Mouse (Mus musculus) embryonic facial prominence, embryonic 11.5 days (tissue): Measurements from ENCODE around the gene Hexdc. TPM values are rescaled to one million over a fixed set of nuclear protein-coding genes. Genes with fewer than 3 reads are reported as not detected.

Experiments
- ATAC-seq: fragments of 200-750 bp; cut with Nextera tagmentation; replicated peaks from 2 replicates; pipeline ENCODE4 v1.8.0; 2017; ENCODE audit warnings: low read depth; ENCODE audit not compliant: insufficient number of reproducible peaks, low FRiP score, low TSS enrichment
- DNase-seq: peaks from one replicate; pipeline ENCODE4 v3.0.0-alpha.2; 2015; ENCODE audit warnings: low spot score
- H3K27ac ChIP-seq: fragments of 300-500 bp; sonication (generic); replicated peaks from 2 replicates; pipeline ENCODE4 v1.5.1; 2014; ENCODE audit warnings: mild to moderate bottlenecking, low read depth, low read length, control low read depth
- H3K27me3 ChIP-seq: fragments of 300-500 bp; sonication (generic); 2 replicates; pipeline ENCODE4 v1.6.1; 2014; ENCODE audit warnings: mild to moderate bottlenecking, low read length, moderate library complexity, mixed read lengths; ENCODE audit not compliant: control insufficient read depth, insufficient read depth
- H3K36me3 ChIP-seq: fragments of 300-500 bp; sonication (generic); replicated peaks from 2 replicates; pipeline ENCODE4 v1.6.1; 2014; ENCODE audit warnings: low read depth, mild to moderate bottlenecking, low read length, moderate library complexity, mixed read lengths; ENCODE audit not compliant: control insufficient read depth, insufficient read depth
- H3K4me1 ChIP-seq: fragments of 300-500 bp; sonication (generic); 2 replicates; pipeline ENCODE4 v1.6.1; 2014; ENCODE audit warnings: low read length, mixed read lengths; ENCODE audit not compliant: control insufficient read depth, insufficient read depth
- H3K4me2 ChIP-seq: fragments of 300-500 bp; sonication (generic); 2 replicates; pipeline ENCODE4 v1.6.1; 2014; ENCODE audit warnings: low read depth, mild to moderate bottlenecking, control low read depth, low read length, moderate library complexity
- H3K4me3 ChIP-seq: fragments of 300-500 bp; sonication (generic); 2 replicates; pipeline ENCODE4 v1.5.1; 2014; ENCODE audit warnings: low read depth, low read length, control low read depth
- H3K9ac ChIP-seq: fragments of 300-500 bp; sonication (generic); replicated peaks from 2 replicates; pipeline ENCODE4 v1.6.1; 2014; ENCODE audit warnings: mild to moderate bottlenecking, control low read depth, low read length
- H3K9me3 ChIP-seq: fragments of 300-500 bp; sonication (generic); replicated peaks from 2 replicates; pipeline ENCODE4 v1.6.1; 2016; ENCODE audit warnings: mild to moderate bottlenecking, low read length, inconsistent platforms, mixed read lengths; ENCODE audit not compliant: control insufficient read depth
- WGBS: fragments of 180-500 bp; shearing (Covaris S2); extraction: QIAGEN DNeasy Blood & Tissue Kit; methylation state at CpG from one replicate; pipeline ENCODE4 v1.1.7; 2014; 5-methylcytosine and 5-hydroxymethylcytosine counted together
- polyA plus RNA-seq: library from polyadenylated mRNA; unstranded; fragments of >200 nt; fragmentation: Nextera tagmentation; extraction: Ambion mirVana; gene quantifications from 2 replicates; pipeline ENCODE4 v1.2.1, GENCODE M21; 2014

Gene Hexdc
- polyA plus RNA-seq, 1 experiment from 2014 or later: 5.4 TPM

- Histone ChIP-seq H3K36me3 (no peaks in the 10 kb centered on the region), H3K27ac (no peak overlapping the region), H3K4me2 (no peak overlapping the region), H3K27me3 (no peaks in the 10 kb centered on the region), H3K4me1 (no peaks in the 10 kb centered on the region), H3K9ac (no peak overlapping the region), H3K4me3 (no peak overlapping the region), H3K9me3 (no peaks in the 10 kb centered on the region)
- ATAC-seq (peak; percentile 9; the same call in 1 of the 2 replicates), DNase-seq (peak; percentile 72)
- 49% methylated on average over 12 of the region's 12 CpGs for WGBS
Measured at GRCm38 (mm10) chr11:121176285-121177270, 27.7 kb upstream of the Hexdc start.

GRCm38 (mm10) chr11:121189681-121190080 is 14.6 kb upstream of the Hexdc start:
- Histone ChIP-seq H3K27me3 (no peaks in the 10 kb centered on the region), H3K9ac (no peak overlapping the region), H3K4me1 (no peaks in the 10 kb centered on the region), H3K4me3 (no peak overlapping the region), H3K4me2 (no peak overlapping the region), H3K27ac (no peak overlapping the region), H3K9me3 (no peaks in the 10 kb centered on the region), H3K36me3 (no peaks in the 10 kb centered on the region)
- WGBS: 85% methylated on average over 3 of the region's 3 CpGs
- DNase-seq: no peak
- ATAC-seq: no peak

- H3K9ac ChIP-seq: no peak overlapping the region
- WGBS: 78% methylated on average over 2 of the region's 2 CpGs
- no peak overlapping the region for H3K27ac ChIP-seq
- H3K4me3 ChIP-seq: no peak overlapping the region
- no peak overlapping the region for H3K4me2 ChIP-seq
- no peaks in the 10 kb centered on the region for H3K9me3 ChIP-seq
- H3K4me1 ChIP-seq: no peaks in the 10 kb centered on the region
- no peak for DNase-seq
- no peaks in the 10 kb centered on the region for H3K27me3 ChIP-seq
- ATAC-seq: no peak
- H3K36me3 ChIP-seq: no peaks in the 10 kb centered on the region
Measured at GRCm38 (mm10) chr11:121192742-121193141, 11.5 kb upstream of the Hexdc start.

- WGBS: 64% methylated on average over 3 of the region's 3 CpGs
- Histone ChIP-seq H3K4me1 (no peaks in the 10 kb centered on the region), H3K36me3 (no peaks in the 10 kb centered on the region), H3K9ac (no peak overlapping the region), H3K4me2 (no peak overlapping the region), H3K27me3 (no peaks in the 10 kb centered on the region), H3K4me3 (no peak overlapping the region), H3K9me3 (no peaks in the 10 kb centered on the region), H3K27ac (no peak overlapping the region)
- ATAC-seq (no peak), DNase-seq (no peak)
Measured at GRCm38 (mm10) chr11:121193415-121193814, 10.8 kb upstream of the Hexdc start.

- H3K27me3 ChIP-seq: no peaks in the 10 kb centered on the region
- H3K27ac ChIP-seq: no peak overlapping the region
- no peak overlapping the region for H3K9ac ChIP-seq
- ATAC-seq (no peak), DNase-seq (no peak)
- H3K9me3 ChIP-seq: no peaks in the 10 kb centered on the region
- no peaks in the 10 kb centered on the region for H3K4me1 ChIP-seq
- H3K36me3 ChIP-seq: no peaks in the 10 kb centered on the region
- no peak overlapping the region for H3K4me3 ChIP-seq
- WGBS: 43% methylated on average over 2 of the region's 2 CpGs
- no peak overlapping the region for H3K4me2 ChIP-seq
Measured at GRCm38 (mm10) chr11:121198622-121199021, 5.6 kb upstream of the Hexdc start.

- no peak overlapping the region for H3K4me2 ChIP-seq
- no peaks in the 10 kb centered on the region for H3K36me3 ChIP-seq
- no peak overlapping the region for H3K27ac ChIP-seq
- no peaks in the 10 kb centered on the region for H3K27me3 ChIP-seq
- H3K9me3 ChIP-seq: no peaks in the 10 kb centered on the region
- WGBS: 66% methylated on average over 4 of the region's 4 CpGs
- DNase-seq (no peak), ATAC-seq (no peak)
- no peak overlapping the region for H3K4me3 ChIP-seq
- no peaks in the 10 kb centered on the region for H3K4me1 ChIP-seq
- H3K9ac ChIP-seq: no peak overlapping the region
Measured at GRCm38 (mm10) chr11:121199851-121200250, 4.4 kb upstream of the Hexdc start.

- Histone ChIP-seq H3K27ac (no peak overlapping the region), H3K9ac (no peak overlapping the region), H3K27me3 (no peaks in the 10 kb centered on the region), H3K4me2 (no peak overlapping the region), H3K4me1 (no peaks in the 10 kb centered on the region), H3K9me3 (no peaks in the 10 kb centered on the region), H3K4me3 (no peak overlapping the region), H3K36me3 (no peaks in the 10 kb centered on the region)
- 86% methylated on average over 6 of the region's 6 CpGs for WGBS
- ATAC-seq: no peak
- DNase-seq: no peak
Measured at GRCm38 (mm10) chr11:121200781-121201180, 3.5 kb upstream of the Hexdc start.

GRCm38 (mm10) chr11:121201436-121202198 is 2.6 kb upstream of the Hexdc start:
- H3K36me3 ChIP-seq: no peaks in the 10 kb centered on the region
- no peaks in the 10 kb centered on the region for H3K4me1 ChIP-seq
- no peak overlapping the region for H3K9ac ChIP-seq
- peak; percentile 54 for DNase-seq
- no peaks in the 10 kb centered on the region for H3K9me3 ChIP-seq
- 71% methylated on average over 11 of the region's 11 CpGs for WGBS
- H3K4me2 ChIP-seq: no peak overlapping the region
- ATAC-seq: no peak
- no peak overlapping the region for H3K4me3 ChIP-seq
- H3K27ac ChIP-seq: no peak overlapping the region
- no peaks in the 10 kb centered on the region for H3K27me3 ChIP-seq
